Mouse (Mus musculus): ENCODE measurements at regions not wholly inside any gene's neighbourhood (a gene's known extent, or its start where the extent isn't known, plus 50 kb on each side); places are given as distances from the start of the nearest gene placed in this dataset.

- no peak for DNase-seq (ENCODE audit: extremely low spot score, low read depth, low spot score)
These were observed 244.9 kb upstream of the Lrtm1 start for GRCm38 (mm10) chr14:28773068-28773467.

- no peak for DNase-seq (ENCODE audit: extremely low spot score, low read depth, low spot score)
These were observed 242.3 kb upstream of the Lrtm1 start for GRCm38 (mm10) chr14:28775686-28776085.

GRCm38 (mm10) chr14:28777791-28778190 lies 240.2 kb upstream of the Lrtm1 start:
- no peak for DNase-seq (ENCODE audit: extremely low spot score, low read depth, low spot score)

GRCm38 (mm10) chr14:28781660-28782059 lies 236.3 kb upstream of the Lrtm1 start:
- no peak for DNase-seq (ENCODE audit: extremely low spot score, low read depth, low spot score)

DNA sequence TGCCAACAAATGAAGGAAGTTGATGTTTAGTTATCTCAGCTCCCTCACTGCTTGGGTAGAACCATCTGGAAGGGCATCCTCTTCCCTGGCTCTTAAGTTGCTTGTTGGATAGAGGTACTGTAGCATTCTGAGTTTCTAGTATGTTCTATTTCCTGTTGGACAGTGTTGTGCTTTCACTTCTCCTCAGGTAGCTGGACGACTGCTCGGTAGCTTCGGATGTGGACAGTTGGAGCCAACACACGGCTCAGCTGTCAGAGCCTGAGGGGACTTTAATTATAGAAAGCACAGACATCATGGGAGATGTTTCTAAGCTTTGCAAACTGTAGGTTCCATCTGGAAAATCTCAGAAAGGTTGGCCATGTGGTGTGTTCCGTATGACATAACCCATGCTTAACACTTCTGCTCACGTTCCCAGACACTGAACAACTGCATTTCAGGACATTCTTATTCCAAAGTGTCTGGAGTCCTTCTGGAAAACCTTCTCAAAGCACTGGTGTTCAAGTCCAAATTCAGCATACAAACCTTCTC lies 233.8 kb upstream of the Lrtm1 start:
- DNase-seq (ENCODE audit: extremely low spot score, low read depth, low spot score) = no peak

- DNase-seq (ENCODE audit: extremely low spot score, low read depth, low spot score) = peak; percentile 76
These were observed 219.7 kb upstream of the Lrtm1 start for GRCm38 (mm10) chr14:28798290-28798689.

DNA sequence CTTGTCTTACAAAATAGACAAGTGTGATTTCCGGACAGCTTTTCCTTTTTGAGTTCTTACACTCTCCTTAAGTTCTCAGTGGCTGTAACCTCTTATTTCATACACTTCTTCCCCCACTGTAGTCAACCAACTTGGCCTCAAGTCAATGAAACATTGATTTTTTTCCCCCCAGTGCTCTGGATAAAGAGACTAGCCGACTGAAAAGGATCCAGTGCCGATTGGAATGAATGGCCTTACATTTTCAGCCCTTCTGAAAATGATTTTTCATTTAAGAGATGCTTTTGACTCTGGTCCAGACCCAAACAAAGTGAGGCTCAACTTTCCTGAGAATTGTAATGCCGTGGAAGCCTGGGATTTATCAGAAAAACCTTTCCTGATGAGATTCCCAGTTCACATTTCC lies 216.3 kb upstream of the Lrtm1 start:
- DNase-seq (ENCODE audit: extremely low spot score, low read depth, low spot score) = no peak

DNA sequence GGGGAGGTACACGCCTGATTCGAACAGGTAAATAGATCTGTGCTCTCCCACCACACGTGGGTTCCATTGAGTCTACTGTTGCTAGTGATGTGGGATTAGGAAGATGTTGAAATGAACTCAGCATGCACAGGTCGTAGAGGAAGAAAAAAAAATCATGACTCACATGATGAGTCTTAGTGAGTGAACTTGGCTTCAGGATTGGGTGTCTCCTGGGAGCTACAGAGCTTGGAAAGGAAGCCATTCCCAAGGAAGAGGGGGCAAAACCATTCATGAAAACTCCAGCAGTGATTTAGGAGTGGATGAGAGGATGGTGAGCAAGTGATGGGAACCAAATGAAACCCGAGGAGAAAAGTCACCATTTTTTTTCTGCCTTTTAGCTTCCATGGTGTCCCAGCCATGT lies 215.9 kb upstream of the Lrtm1 start:
- no peak for DNase-seq (ENCODE audit: extremely low spot score, low read depth, low spot score)

- no peak for DNase-seq (ENCODE audit: extremely low spot score, low read depth, low spot score)
These were observed 209.9 kb upstream of the Lrtm1 start for GRCm38 (mm10) chr14:28808094-28808493.

- DNase-seq (ENCODE audit: extremely low spot score, low read depth, low spot score) = no peak
These were observed 208.7 kb upstream of the Lrtm1 start for GRCm38 (mm10) chr14:28809355-28809754.

- no peak for DNase-seq (ENCODE audit: extremely low spot score, low read depth, low spot score)
These were observed 197.0 kb upstream of the Lrtm1 start for GRCm38 (mm10) chr14:28820970-28821369.

DNA sequence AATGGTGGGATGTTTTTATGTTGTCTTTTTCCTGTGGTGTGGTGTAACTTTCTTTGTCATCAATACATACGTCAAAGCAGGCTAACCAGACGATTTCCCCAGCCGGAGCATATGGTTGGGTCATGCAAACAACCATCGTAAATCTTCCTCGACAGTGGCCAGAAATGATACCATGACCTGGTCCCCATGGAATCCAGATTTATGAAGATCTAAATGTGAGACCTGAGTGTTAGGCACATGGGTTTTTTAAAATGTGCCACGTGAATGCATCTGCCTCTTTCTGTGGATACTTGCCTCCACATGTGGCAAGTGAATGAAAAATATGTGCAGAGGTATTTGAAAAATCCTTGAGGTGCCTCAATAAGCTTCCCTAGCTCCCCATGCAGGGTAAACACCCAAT lies 190.8 kb upstream of the Lrtm1 start:
- peak; percentile 42 for DNase-seq (ENCODE audit: extremely low spot score, low read depth, low spot score)

GRCm38 (mm10) chr14:28837117-28837516 lies 180.9 kb upstream of the Lrtm1 start:
- DNase-seq (ENCODE audit: extremely low spot score, low read depth, low spot score) = no peak

DNA sequence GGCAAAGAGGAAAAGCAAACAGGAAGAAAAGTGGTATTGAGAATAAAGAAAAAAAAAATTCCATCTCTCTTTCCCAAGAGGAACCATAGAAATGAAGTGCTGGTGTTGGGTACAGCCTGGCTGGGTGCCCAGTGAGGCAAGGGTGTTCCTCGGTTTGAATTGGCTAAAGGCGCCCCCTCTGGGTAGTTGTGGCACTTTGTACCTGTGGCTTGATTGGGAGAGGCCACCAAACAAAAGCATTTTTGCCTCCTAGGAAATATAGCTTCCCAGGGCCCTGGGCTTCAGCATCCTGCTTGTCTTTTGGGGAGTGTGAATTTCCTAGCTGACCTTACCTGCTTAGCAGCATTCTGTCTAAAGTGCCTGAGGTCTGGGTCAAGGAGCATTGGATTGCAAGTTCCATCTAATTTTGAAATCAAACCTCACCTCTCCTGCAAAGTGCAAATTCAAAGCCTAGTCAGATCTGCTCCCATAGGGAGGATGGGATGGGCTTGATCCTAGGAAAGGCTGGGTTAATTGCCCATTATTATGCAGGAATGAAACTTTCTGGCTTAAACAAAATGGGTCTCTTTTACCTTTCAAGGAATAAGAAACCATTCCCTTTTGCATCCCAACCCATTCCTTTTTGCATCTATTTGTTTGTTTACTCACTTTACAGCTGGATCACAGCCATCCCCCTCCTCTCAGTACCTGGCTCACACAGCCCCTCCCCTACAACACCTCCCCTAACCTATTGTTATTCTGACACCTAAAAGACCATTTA lies 169.0 kb upstream of the Lrtm1 start:
- DNase-seq (ENCODE audit: extremely low spot score, low read depth, low spot score) = no peak

Data from hindlimb bud, embryonic 11.5 days (tissue).